Mouse (Mus musculus) CH12.LX (cell line): ENCODE results near the gene Dclk2. TPM values are rescaled to one million over a fixed set of nuclear protein-coding genes. Genes with fewer than 3 reads are reported as not detected.

Source experiments
- DNase-seq: peaks from one replicate; pipeline ENCODE4 v3.0.0-alpha.2; 2013; ENCODE audit errors: extremely low read depth
- H3K27ac ChIP-seq: 2 replicates; pipeline ENCODE4 v1.5.1; 2012; ENCODE audit warnings: low read depth, mild to moderate bottlenecking, control low read depth, moderate library complexity; ENCODE audit not compliant: insufficient read depth
- H3K27me3 ChIP-seq: replicated peaks from 2 replicates; pipeline ENCODE3; 2012; ENCODE audit warnings: inconsistent platforms
- H3K36me3 ChIP-seq, 2 experiments: replicated peaks in 1 of 2; 2 replicates each; pipeline versions ENCODE3 to v1.6.1; 2012; ENCODE audit warnings: inconsistent platforms in 1 of 2, low read length in 1 of 2, mild to moderate bottlenecking in 1 of 2, mixed read lengths in 1 of 2, moderate library complexity in 1 of 2; ENCODE audit not compliant: control insufficient read depth in 1 of 2, insufficient read depth in 1 of 2
- H3K4me1 ChIP-seq, 2 experiments: 2 replicates each; pipeline ENCODE4 v1.6.1; 2012; ENCODE audit warnings: inconsistent platforms in 1 of 2, moderate library complexity in 1 of 2; ENCODE audit not compliant: insufficient read depth in 2 of 2, control insufficient read depth in 1 of 2
- H3K4me2 ChIP-seq: 2 replicates; pipeline ENCODE4 v1.6.1; 2012; ENCODE audit warnings: low read depth, mild to moderate bottlenecking, control low read depth; ENCODE audit not compliant: poor library complexity, insufficient read depth, severe bottlenecking
- H3K4me3 ChIP-seq, 3 experiments: fragments of 150-350 bp in 1 of 3; sonication (generic) in 1 of 3; replicated peaks in 1 of 3; 2 replicates each; pipeline versions ENCODE3 to v1.5.1; 2011 to 2012; ENCODE audit warnings: low read depth in 2 of 3, low read length in 2 of 3, mild to moderate bottlenecking in 2 of 3, moderate library complexity in 2 of 3, control low read depth in 1 of 3, improper control_type of control experiment in 1 of 3, inconsistent platforms in 1 of 3, mixed read lengths in 1 of 3; ENCODE audit not compliant: poor library complexity in 1 of 3
- H3K79me2 ChIP-seq: replicated peaks from 2 replicates; pipeline ENCODE4 v1.6.1; 2012; ENCODE audit warnings: mild to moderate bottlenecking, moderate library complexity; ENCODE audit not compliant: control insufficient read depth, poor library complexity, insufficient read depth, severe bottlenecking; ENCODE audit errors: extremely low read depth
- H3K9ac ChIP-seq: 2 replicates; pipeline ENCODE4 v1.6.1; 2012; ENCODE audit warnings: low read depth, mild to moderate bottlenecking, control low read depth, moderate library complexity; ENCODE audit not compliant: insufficient read depth
- H3K9me3 ChIP-seq: replicated peaks from 2 replicates; pipeline ENCODE3; 2012; ENCODE audit warnings: low read length, inconsistent platforms, mixed read lengths
- CHD2 ChIP-seq: IDR thresholded peaks from 2 replicates; pipeline ENCODE4 v1.6.1; 2011; ENCODE audit warnings: low read length, improper control_type of control experiment
- CTCF ChIP-seq, 2 experiments: IDR thresholded peaks in 1 of 2; conservative IDR thresholded peaks in 1 of 2; 2 replicates each; pipeline ENCODE4 v1.5.1; 2011 to 2012; ENCODE audit warnings: low read depth in 2 of 2, low read length in 2 of 2, improper control_type of control experiment in 1 of 2, inconsistent platforms in 1 of 2, mild to moderate bottlenecking in 1 of 2, moderate library complexity in 1 of 2
- ELF1 ChIP-seq: IDR thresholded peaks from 2 replicates; pipeline ENCODE4 v1.6.1; 2014; ENCODE audit warnings: low read depth, mild to moderate bottlenecking, inconsistent platforms, low read length, improper control_type of control experiment
- ETS1 ChIP-seq: conservative IDR thresholded peaks from 2 replicates; pipeline ENCODE4 v1.6.1; 2012; ENCODE audit warnings: low read depth, mild to moderate bottlenecking, inconsistent platforms, low read length, improper control_type of control experiment, moderate library complexity
- GABPA ChIP-seq: IDR thresholded peaks from 2 replicates; pipeline ENCODE4 v1.6.1; 2012; ENCODE audit warnings: low read depth, low read length, improper control_type of control experiment, inconsistent platforms; ENCODE audit not compliant: insufficient replicate concordance
- IRF4 ChIP-seq: IDR thresholded peaks from 2 replicates; pipeline ENCODE4 v1.6.1; 2014; ENCODE audit warnings: low read depth, mild to moderate bottlenecking, inconsistent platforms, low read length, improper control_type of control experiment
- JUN ChIP-seq: IDR thresholded peaks from 2 replicates; pipeline ENCODE4 v1.6.1; 2011; ENCODE audit warnings: low read depth, mild to moderate bottlenecking, low read length, improper control_type of control experiment, moderate library complexity; ENCODE audit not compliant: insufficient read depth
- JUND ChIP-seq: conservative IDR thresholded peaks from 2 replicates; pipeline ENCODE4 v1.6.1; 2011; ENCODE audit warnings: low read depth, low read length, improper control_type of control experiment
- MAFK ChIP-seq: IDR thresholded peaks from 2 replicates; pipeline ENCODE4 v1.6.1; 2011; ENCODE audit warnings: low read length, improper control_type of control experiment; ENCODE audit not compliant: insufficient replicate concordance
- MAX ChIP-seq: IDR thresholded peaks from 2 replicates; pipeline ENCODE4 v1.6.1; 2011; ENCODE audit warnings: low read length, improper control_type of control experiment
- MEF2A ChIP-seq: IDR thresholded peaks from 2 replicates; pipeline ENCODE4 v1.6.1; 2014; ENCODE audit warnings: low read depth, mild to moderate bottlenecking, inconsistent platforms, low read length, improper control_type of control experiment, borderline replicate concordance
- MXI1 ChIP-seq: IDR thresholded peaks from 2 replicates; pipeline ENCODE4 v1.6.1; 2011; ENCODE audit warnings: mild to moderate bottlenecking, low read depth, low read length, improper control_type of control experiment
- MYC ChIP-seq: IDR thresholded peaks from 2 replicates; pipeline ENCODE4 v1.6.1; 2011; ENCODE audit warnings: low read depth, mild to moderate bottlenecking, improper control_type of control experiment, low read length
- NELFE ChIP-seq: IDR thresholded peaks from 2 replicates; pipeline ENCODE4 v1.6.1; 2011; ENCODE audit warnings: low read depth, low read length, improper control_type of control experiment
- RCOR1 ChIP-seq: conservative IDR thresholded peaks from 2 replicates; pipeline ENCODE4 v1.6.1; 2012; ENCODE audit warnings: low read depth, mild to moderate bottlenecking, inconsistent platforms, low read length, improper control_type of control experiment
- SIN3A ChIP-seq: IDR thresholded peaks from 2 replicates; pipeline ENCODE4 v1.6.1; 2012; ENCODE audit warnings: low read length, improper control_type of control experiment, inconsistent platforms
- SMC3 ChIP-seq: IDR thresholded peaks from 2 replicates; pipeline ENCODE4 v1.6.1; 2011; ENCODE audit warnings: low read depth, low read length, improper control_type of control experiment
- TBP ChIP-seq: conservative IDR thresholded peaks from 2 replicates; pipeline ENCODE4 v1.6.1; 2011; ENCODE audit warnings: low read depth, low read length, improper control_type of control experiment
- UBTF ChIP-seq: IDR thresholded peaks from 2 replicates; pipeline ENCODE4 v1.6.1; 2012; ENCODE audit warnings: low read depth, mild to moderate bottlenecking, inconsistent platforms, low read length, improper control_type of control experiment, moderate library complexity
- USF2 ChIP-seq: conservative IDR thresholded peaks from 2 replicates; pipeline ENCODE4 v1.6.1; 2011; ENCODE audit warnings: low read depth, low read length, improper control_type of control experiment
- ZKSCAN1 ChIP-seq: IDR thresholded peaks from 2 replicates; pipeline ENCODE4 v1.6.1; 2012; ENCODE audit warnings: low read depth, inconsistent platforms, low read length, improper control_type of control experiment, borderline replicate concordance
- ZNF384 ChIP-seq: IDR thresholded peaks from 2 replicates; pipeline ENCODE4 v1.6.1; 2012; ENCODE audit warnings: low read depth, low read length, improper control_type of control experiment, inconsistent platforms
- dilution Hi-C: fragments of 300-500 bp; cut with MboI; formaldehyde crosslinking; loops from 2 replicates; pipeline ENCODE4 v1.14.3; 2020; ENCODE audit warnings: low sequenced_read_pairs; ENCODE audit not compliant: extremely low pct_unique_long_range_greater_than_20kb, extremely low pct_ligation_motif_present
- in situ Hi-C: fragments of 300-500 bp; cut with MboI; formaldehyde crosslinking; loops from 3 replicates; pipeline ENCODE4 v1.14.3; 2019; ENCODE audit warnings: low sequenced_read_pairs, low pct_ligation_motif_present, low pct_unique_long_range_greater_than_20kb, mixed read lengths
- polyA plus RNA-seq: library from polyadenylated mRNA; unstranded; fragments of >175 nt; gene quantifications from 2 replicates; pipeline ENCODE4 v1.2.1, GENCODE M21; 2012; ENCODE audit warnings: low read depth; ENCODE audit not compliant: insufficient read length
- total RNA-seq, 2 experiments: library from RNA; depleted of rRNA; stranded (reverse); fragments of 300-350 nt in 1 of 2; fragments of >200 nt in 1 of 2; gene quantifications; 2 replicates each; pipeline ENCODE4 v1.2.3; 2012 to 2014

Dclk2 gene
- total and polyA plus RNA-seq, 3 experiments, result 0.93 to 2.0 (median 1.0) TPM

DNA sequence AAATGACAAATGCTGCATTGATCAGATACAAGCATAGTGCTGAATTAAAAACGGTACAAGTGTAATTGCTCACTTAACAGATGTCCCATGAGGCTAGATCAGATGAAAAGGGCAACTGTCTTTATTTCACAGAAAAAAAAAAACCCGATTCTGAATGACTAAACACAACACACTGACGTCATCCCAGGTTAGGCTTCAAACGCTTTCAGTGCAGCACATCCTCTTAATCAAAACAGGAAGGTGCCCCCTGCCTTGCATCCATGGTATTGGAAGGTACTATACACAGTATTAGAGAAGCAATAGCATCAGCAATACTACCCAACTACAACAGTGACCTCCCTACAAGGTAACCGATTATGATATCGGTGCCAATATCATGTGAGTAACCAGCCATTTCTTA is 49.7 kb downstream of the Dclk2 start:
- Histone ChIP-seq H3K36me3 (no peaks in the 10 kb centered on the region), H3K27ac (no peak overlapping the region), H3K4me1 (peaks cover 0 to 20% of the 10 kb centered on the region in 2 experiments; a peak in 2 of 4 replicates), H3K9ac (no peak overlapping the region), H3K9me3 (no peaks in the 10 kb centered on the region), H3K27me3 (no peaks in the 10 kb centered on the region), H3K79me2 (no peaks in the 10 kb centered on the region), H3K4me2 (no peak overlapping the region), H3K4me3 (no peak overlapping the region)
- dilution Hi-C loops (no loop called here), in situ Hi-C loops (no loop called here)
- peak; percentile 24 for DNase-seq
- TF ChIP-seq ZNF384, result peak; percentile 53
- TF ChIP-seq MEF2A, result no peak
- TF ChIP-seq UBTF, result no peak
- no peak for TF ChIP-seq MAX
- no peak for TF ChIP-seq JUND
- TF ChIP-seq IRF4, result no peak
- no peak for TF ChIP-seq ETS1
- no peak for TF ChIP-seq ZKSCAN1
- TF ChIP-seq JUN, result peak; percentile 19; the same call in 1 of the 2 replicates
- no peak for TF ChIP-seq MYC
- TF ChIP-seq RCOR1, result no peak

DNA sequence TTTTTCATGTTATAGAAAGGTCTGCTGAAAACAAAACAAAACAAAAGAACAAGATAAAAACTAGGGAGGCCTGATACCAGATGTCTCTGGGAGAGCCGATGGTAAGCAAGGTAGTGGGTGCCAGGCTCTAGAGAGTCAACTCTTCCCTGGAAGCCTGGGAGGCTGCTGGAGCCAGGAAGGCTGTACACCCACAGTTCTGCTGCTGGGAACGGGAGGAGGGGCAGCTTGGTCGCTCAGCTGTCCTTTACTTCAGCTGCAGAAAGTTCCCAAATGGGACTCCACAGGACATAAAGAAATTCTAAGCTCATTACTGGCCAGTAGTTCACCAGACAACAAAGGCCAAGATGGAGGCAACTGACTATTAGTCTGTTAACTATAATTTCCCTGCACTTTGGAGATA is 50.2 kb downstream of the Dclk2 start:
- no peaks in the 10 kb centered on the region for H3K9me3 ChIP-seq
- DNase-seq, result no peak
- no peaks in the 10 kb centered on the region for H3K27me3 ChIP-seq
- no peak overlapping the region for H3K4me2 ChIP-seq
- H3K79me2 ChIP-seq, result no peaks in the 10 kb centered on the region
- H3K4me3 ChIP-seq, result no peak overlapping the region
- H3K27ac ChIP-seq, result no peak overlapping the region
- TF ChIP-seq NELFE, result no peak
- no peak for TF ChIP-seq SMC3
- TF ChIP-seq ELF1, result no peak
- TF ChIP-seq GABPA, result no peak
- no peak for TF ChIP-seq MAFK
- no peak for TF ChIP-seq JUN
- no peak for TF ChIP-seq MEF2A
- TF ChIP-seq TBP, result no peak
- no peak for TF ChIP-seq CTCF (conservative IDR thresholded peaks at IDR 0.05 in 1 of 2, IDR thresholded peaks at IDR 0.05 in 1 of 2; ENCODE audit: low read depth in 2 of 2, low read length in 2 of 2)
- no peak for TF ChIP-seq SIN3A
- TF ChIP-seq MXI1, result no peak
- no peak for TF ChIP-seq JUND
- TF ChIP-seq CHD2, result no peak
- no peak for TF ChIP-seq USF2
- H3K36me3 ChIP-seq, result no peaks in the 10 kb centered on the region
- in situ Hi-C loops (no loop called here), dilution Hi-C loops (no loop called here)
- H3K9ac ChIP-seq, result no peak overlapping the region
- peaks cover 0 to 20% of the 10 kb centered on the region in 2 experiments; a peak in 2 of 4 replicates for H3K4me1 ChIP-seq
